Mouse (Mus musculus) midbrain, embryonic 11.5 days (tissue): ENCODE results near the gene Topors. TPM values are rescaled to one million over a fixed set of nuclear protein-coding genes. Genes with fewer than 3 reads are reported as not detected.

Source experiments
- ATAC-seq: fragments of 200-750 bp; cut with Nextera tagmentation; 2 replicates; pipeline ENCODE4 v1.8.0; 2017; ENCODE audit warnings: moderate TSS enrichment, moderate library complexity; ENCODE audit not compliant: low FRiP score
- DNase-seq: peaks from one replicate; pipeline ENCODE4 v3.0.0; 2015; ENCODE audit warnings: low spot score; ENCODE audit errors: missing footprints
- H3K27ac ChIP-seq: fragments of 300-500 bp; sonication (generic); 2 replicates; pipeline ENCODE4 v1.5.1; 2014; ENCODE audit warnings: low read depth, low read length
- H3K27me3 ChIP-seq: fragments of 300-500 bp; sonication (generic); 2 replicates; pipeline ENCODE4 v1.6.1; 2014; ENCODE audit warnings: mild to moderate bottlenecking, low read length, moderate library complexity, mixed read lengths; ENCODE audit not compliant: control insufficient read depth, insufficient read depth
- H3K36me3 ChIP-seq: fragments of 300-500 bp; sonication (generic); 2 replicates; pipeline ENCODE4 v1.6.1; 2014; ENCODE audit warnings: mild to moderate bottlenecking, low read length, moderate library complexity, mixed read lengths; ENCODE audit not compliant: control insufficient read depth, insufficient read depth
- H3K4me1 ChIP-seq: fragments of 300-500 bp; sonication (generic); 2 replicates; pipeline ENCODE4 v1.6.1; 2014; ENCODE audit warnings: low read length; ENCODE audit not compliant: control insufficient read depth, insufficient read depth
- H3K4me2 ChIP-seq: fragments of 300-500 bp; sonication (generic); 2 replicates; pipeline ENCODE4 v1.6.1; 2014; ENCODE audit warnings: mild to moderate bottlenecking, moderate library complexity
- H3K4me3 ChIP-seq: fragments of 300-500 bp; sonication (generic); 2 replicates; pipeline ENCODE4 v1.5.1; 2014; ENCODE audit warnings: low read depth, low read length
- H3K9ac ChIP-seq: fragments of 300-500 bp; sonication (generic); 2 replicates; pipeline ENCODE4 v1.6.1; 2014; ENCODE audit warnings: low read length
- H3K9me3 ChIP-seq: fragments of 300-500 bp; sonication (generic); 2 replicates; pipeline ENCODE4 v1.6.1; 2016; ENCODE audit warnings: low read length; ENCODE audit not compliant: control insufficient read depth
- WGBS: fragments of 180-500 bp; shearing (Covaris S2); extraction: QIAGEN DNeasy Blood & Tissue Kit; methylation state at CpG from one replicate; pipeline ENCODE4 v1.1.7; 2014; 5-methylcytosine and 5-hydroxymethylcytosine counted together
- polyA plus RNA-seq: library from polyadenylated mRNA; unstranded; fragments of >200 nt; fragmentation: Nextera tagmentation; extraction: Ambion mirVana; gene quantifications from 2 replicates; pipeline ENCODE4 v1.2.1, GENCODE M21; 2014

Gene Topors
- polyA plus RNA-seq, 1 experiment from 2014 or later: 48.9 TPM

DNA sequence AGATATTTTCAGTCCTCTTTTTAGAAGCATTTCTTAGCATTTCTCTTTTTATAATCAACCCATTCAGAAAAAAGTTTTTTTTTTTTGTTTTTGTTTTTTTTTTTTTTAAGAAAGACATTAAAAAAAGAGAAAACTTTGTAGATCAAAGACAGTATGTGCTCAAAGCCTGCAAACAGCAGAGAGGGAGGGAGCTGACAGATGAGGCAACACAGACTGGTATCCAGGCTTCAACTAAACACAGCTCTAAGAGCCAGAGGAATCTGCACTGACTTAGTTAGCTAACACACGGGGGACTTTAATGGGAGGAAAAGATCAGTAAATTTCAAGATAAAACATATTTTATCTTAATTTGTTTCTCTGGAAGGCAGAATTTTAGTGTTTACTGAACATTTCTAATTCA lies 5.3 kb downstream of the Topors start:
- H3K4me1 ChIP-seq: peaks cover 10% of the 10 kb centered on the region
- H3K27ac ChIP-seq: no peak overlapping the region
- ATAC-seq (no peak), DNase-seq (no peak)
- H3K9ac ChIP-seq: no peak overlapping the region
- H3K9me3 ChIP-seq: no peaks in the 10 kb centered on the region
- no peaks in the 10 kb centered on the region for H3K27me3 ChIP-seq
- H3K4me2 ChIP-seq: no peak overlapping the region
- H3K4me3 ChIP-seq: no peak overlapping the region
- 97% methylated on average over 1 of the region's 1 CpGs for WGBS
- peaks cover 23% of the 10 kb centered on the region for H3K36me3 ChIP-seq

GRCm38 (mm10) chr4:40254385-40255103 lies 15.1 kb downstream of the Topors start:
- no peak for ATAC-seq
- H3K27ac ChIP-seq: no peak overlapping the region
- H3K4me3 ChIP-seq: no peak overlapping the region
- H3K9me3 ChIP-seq: no peaks in the 10 kb centered on the region
- peak; percentile 51 for DNase-seq
- no peaks in the 10 kb centered on the region for H3K4me1 ChIP-seq
- H3K4me2 ChIP-seq: no peak overlapping the region
- no peaks in the 10 kb centered on the region for H3K36me3 ChIP-seq
- 87% methylated on average over 8 of the region's 8 CpGs for WGBS
- no peaks in the 10 kb centered on the region for H3K27me3 ChIP-seq
- H3K9ac ChIP-seq: no peak overlapping the region

- DNase-seq (peak; percentile 57), ATAC-seq (no peak)
- Histone ChIP-seq H3K9ac (no peak overlapping the region), H3K9me3 (no peaks in the 10 kb centered on the region), H3K4me2 (no peak overlapping the region), H3K4me3 (no peak overlapping the region), H3K27ac (no peak overlapping the region), H3K27me3 (no peaks in the 10 kb centered on the region), H3K36me3 (no peaks in the 10 kb centered on the region), H3K4me1 (no peaks in the 10 kb centered on the region)
- WGBS: 88% methylated on average over 2 of the region's 2 CpGs
These were observed 15.9 kb downstream of the Topors start for GRCm38 (mm10) chr4:40253766-40254165.

- no peak overlapping the region for H3K4me2 ChIP-seq
- WGBS: 95% methylated on average over 5 of the region's 5 CpGs
- H3K27me3 ChIP-seq: no peaks in the 10 kb centered on the region
- no peak overlapping the region for H3K27ac ChIP-seq
- no peaks in the 10 kb centered on the region for H3K36me3 ChIP-seq
- no peaks in the 10 kb centered on the region for H3K4me1 ChIP-seq
- H3K9me3 ChIP-seq: no peaks in the 10 kb centered on the region
- H3K9ac ChIP-seq: no peak overlapping the region
- peak; percentile 73 for DNase-seq
- no peak overlapping the region for H3K4me3 ChIP-seq
- no peak for ATAC-seq
These were observed 18.7 kb downstream of the Topors start for GRCm38 (mm10) chr4:40250984-40251383.

DNA sequence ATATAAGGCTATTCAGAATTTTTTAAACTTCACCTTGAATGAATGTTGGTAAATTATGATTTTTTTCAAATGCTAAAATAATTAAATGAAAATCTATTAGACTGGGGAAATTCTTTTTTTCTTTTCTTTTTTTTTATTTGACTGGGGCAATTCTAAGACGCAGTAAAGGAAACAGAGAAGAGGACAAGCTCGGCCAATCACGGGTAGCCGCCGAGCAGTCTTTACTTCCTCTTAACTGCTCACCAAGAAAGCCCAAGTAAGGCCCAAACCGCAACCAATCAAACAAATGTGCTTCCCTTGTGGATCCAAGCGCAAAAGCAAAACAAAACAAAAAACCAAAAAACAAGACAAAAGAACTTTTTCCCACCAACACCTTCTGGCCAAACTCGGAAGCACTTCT lies 25.6 kb downstream of the Topors start:
- Histone ChIP-seq H3K27me3 (no peaks in the 10 kb centered on the region), H3K4me1 (no peaks in the 10 kb centered on the region), H3K27ac (no peak overlapping the region), H3K4me3 (no peak overlapping the region), H3K36me3 (no peaks in the 10 kb centered on the region), H3K9ac (no peak overlapping the region), H3K9me3 (no peaks in the 10 kb centered on the region), H3K4me2 (no peak overlapping the region)
- 86% methylated on average over 8 of the region's 8 CpGs for WGBS
- ATAC-seq (no peak), DNase-seq (no peak)

DNA sequence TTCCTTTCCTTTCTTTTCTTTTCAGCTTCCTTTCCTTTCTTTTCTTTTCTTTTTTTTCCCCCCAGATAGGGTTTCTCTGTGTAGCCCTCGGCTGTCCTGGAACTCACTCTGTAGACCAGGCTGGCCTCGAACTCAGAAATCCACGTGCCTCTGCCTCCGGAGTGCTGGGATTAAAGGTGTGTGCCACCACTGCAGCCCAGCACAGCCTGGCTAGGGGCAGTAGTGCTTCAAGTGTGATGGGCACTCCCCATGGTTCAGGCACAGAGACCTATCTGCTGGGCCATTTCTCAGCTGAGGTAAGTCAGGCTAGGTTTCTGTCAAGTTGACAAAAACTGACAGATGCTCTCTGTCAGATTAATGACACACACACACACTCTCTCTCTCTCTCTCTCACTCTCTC lies 26.6 kb downstream of the Topors start:
- no peak overlapping the region for H3K4me3 ChIP-seq
- no peaks in the 10 kb centered on the region for H3K9me3 ChIP-seq
- no peak for ATAC-seq
- peak; percentile 57 for DNase-seq
- no peaks in the 10 kb centered on the region for H3K36me3 ChIP-seq
- no peaks in the 10 kb centered on the region for H3K27me3 ChIP-seq
- no peak overlapping the region for H3K4me2 ChIP-seq
- peaks cover 5% of the 10 kb centered on the region; the same call in 1 of the 2 replicates for H3K4me1 ChIP-seq
- H3K9ac ChIP-seq: no peak overlapping the region
- H3K27ac ChIP-seq: no peak overlapping the region
- WGBS: 82% methylated on average over 4 of the region's 4 CpGs

DNA sequence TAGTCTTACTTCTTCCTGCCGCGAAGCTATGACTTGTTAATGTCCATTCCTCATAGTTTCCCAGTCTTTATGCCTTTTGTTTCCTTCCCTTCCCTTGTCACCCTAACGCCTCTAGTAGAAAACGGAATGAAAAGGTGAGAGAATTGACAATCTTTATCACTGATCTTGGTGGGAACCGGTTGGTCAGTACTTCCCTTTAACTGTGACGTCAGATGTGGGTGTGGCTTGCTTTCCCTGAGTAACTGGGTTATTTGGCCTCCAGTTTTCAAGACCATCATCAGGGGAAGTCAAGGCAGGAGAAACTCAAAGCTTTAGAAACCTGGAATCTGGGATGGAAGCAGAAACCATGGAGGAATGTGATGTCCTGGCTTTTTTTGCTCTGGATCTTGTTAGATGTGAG lies 27.7 kb downstream of the Topors start:
- WGBS: 57% methylated on average over 6 of the region's 6 CpGs
- peaks cover 5% of the 10 kb centered on the region; the same call in 1 of the 2 replicates for H3K4me1 ChIP-seq
- H3K36me3 ChIP-seq: no peaks in the 10 kb centered on the region
- ATAC-seq (no peak), DNase-seq (peak; percentile 81)
- H3K9me3 ChIP-seq: no peaks in the 10 kb centered on the region
- no peaks in the 10 kb centered on the region for H3K27me3 ChIP-seq
- H3K27ac ChIP-seq: no peak overlapping the region
- no peak overlapping the region for H3K9ac ChIP-seq
- H3K4me3 ChIP-seq: no peak overlapping the region
- no peak overlapping the region for H3K4me2 ChIP-seq

GRCm38 (mm10) chr4:40240272-40240744 lies 29.3 kb downstream of the Topors start:
- H3K9me3 ChIP-seq: no peaks in the 10 kb centered on the region
- H3K4me1 ChIP-seq: peaks cover 5% of the 10 kb centered on the region; the same call in 1 of the 2 replicates
- no peak overlapping the region for H3K4me3 ChIP-seq
- WGBS: 54% methylated on average over 5 of the region's 5 CpGs
- no peak overlapping the region for H3K27ac ChIP-seq
- no peak overlapping the region for H3K9ac ChIP-seq
- ATAC-seq: peak; percentile 31; the same call in 1 of the 2 replicates
- no peak for DNase-seq
- H3K27me3 ChIP-seq: no peaks in the 10 kb centered on the region
- H3K36me3 ChIP-seq: no peaks in the 10 kb centered on the region
- H3K4me2 ChIP-seq: peak overlapping the region; percentile 52

DNA sequence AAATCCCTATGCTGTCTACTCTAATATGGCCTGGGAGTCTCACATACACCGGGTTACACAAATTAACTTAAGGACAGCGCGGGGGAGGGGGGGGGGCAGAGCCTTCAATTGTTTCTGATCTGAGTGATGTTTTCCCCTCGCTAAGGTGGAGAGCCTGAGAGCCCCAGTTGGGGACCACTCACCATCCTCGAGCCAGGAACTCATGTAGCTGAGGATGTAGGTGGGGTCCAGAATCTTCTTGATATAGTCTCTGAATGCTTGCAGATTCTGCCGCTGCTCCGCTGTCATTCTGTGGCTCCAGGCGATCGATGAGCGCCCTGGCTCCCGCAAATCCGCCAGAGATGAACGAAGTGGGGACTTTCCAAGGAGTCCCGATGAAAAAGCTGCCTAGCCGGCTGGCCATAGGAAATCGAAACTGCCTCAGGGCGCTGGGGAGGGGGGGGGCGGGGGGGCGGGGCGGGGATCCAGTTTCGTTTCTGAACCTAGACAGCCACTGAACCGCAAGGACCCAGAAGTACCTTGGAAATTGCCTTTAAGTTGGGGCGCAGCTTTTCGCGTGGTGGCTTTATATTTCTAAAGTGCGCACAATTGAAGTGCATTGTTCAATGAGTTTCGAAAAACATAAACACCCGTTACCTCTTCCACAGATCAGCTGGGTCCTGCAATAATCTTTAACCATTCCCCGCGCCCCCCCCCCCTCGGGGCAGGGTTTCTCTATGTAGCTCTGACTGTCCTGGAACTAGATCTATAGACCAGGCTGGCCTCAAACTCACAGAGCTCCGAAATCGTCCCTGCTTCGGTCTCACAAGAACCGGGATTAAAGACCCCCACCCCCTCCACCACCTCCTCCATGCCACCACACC lies 30.0 kb downstream of the Topors start, which contains the start of gene Ddx58:
Gene Ddx58, minus strand, starts transcription at position 420 of the 863 bp plus-strand sequence.
- Histone ChIP-seq H3K9me3 (no peaks in the 10 kb centered on the region), H3K36me3 (no peaks in the 10 kb centered on the region), H3K4me3 (peak within 1 kb of the TSS; percentile 34), H3K4me1 (peaks cover 5% of the 10 kb centered on the region; the same call in 1 of the 2 replicates), H3K4me2 (peak within 1 kb of the TSS; percentile 52), H3K27me3 (no peaks in the 10 kb centered on the region), H3K9ac (peak within 1 kb of the TSS; percentile 35), H3K27ac (no peak within 1 kb of the TSS)
- 4% methylated on average over 34 of the region's 35 CpGs for WGBS
- peak; percentile 93 for DNase-seq
- peak; percentile 64 for ATAC-seq
